Mouse (Mus musculus) MEL (cell line): ENCODE measurements at regions not wholly inside any gene's neighbourhood (a gene's known extent, or its start where the extent isn't known, plus 50 kb on each side); places are given as distances from the start of the nearest gene placed in this dataset.
A peak's percentile ranks its signal among the peaks of the same experiment; 100 is the strongest.

Source experiments
- DNase-seq: peaks from one replicate; pipeline ENCODE4 v3.0.0; 2011; ENCODE audit warnings: low read depth, low spot score
- H3K27ac ChIP-seq: 2 replicates; pipeline ENCODE4 v1.5.1; 2012; ENCODE audit warnings: low read depth, mild to moderate bottlenecking, control low read depth, low read length, moderate library complexity; ENCODE audit not compliant: control insufficient read depth
- H3K27me3 ChIP-seq, 2 experiments: fragments of 150-350 bp in 1 of 2; sonication (generic) in 1 of 2; 2 replicates each; pipeline ENCODE4 v1.6.1; 2012; ENCODE audit warnings: low read length in 2 of 2, mild to moderate bottlenecking in 2 of 2, improper control_type of control experiment in 1 of 2, moderate library complexity in 1 of 2; ENCODE audit not compliant: insufficient read depth in 2 of 2, control insufficient read depth in 1 of 2
- H3K36me3 ChIP-seq, 2 experiments: 2 replicates each; pipeline ENCODE4 v1.6.1; 2012 to 2014; ENCODE audit warnings: low read length in 2 of 2, improper control_type of control experiment in 1 of 2, inconsistent platforms in 1 of 2, mild to moderate bottlenecking in 1 of 2; ENCODE audit not compliant: insufficient read depth in 2 of 2, control insufficient read depth in 1 of 2
- H3K4me1 ChIP-seq, 2 experiments: fragments of 150-350 bp in 1 of 2; sonication (generic) in 1 of 2; 2 replicates each; pipeline ENCODE4 v1.6.1; 2012; ENCODE audit warnings: low read length in 2 of 2, improper control_type of control experiment in 1 of 2, mild to moderate bottlenecking in 1 of 2; ENCODE audit not compliant: insufficient read depth in 2 of 2, control insufficient read depth in 1 of 2
- H3K4me3 ChIP-seq, 2 experiments: fragments of 150-350 bp in 1 of 2; sonication (generic) in 1 of 2; 2 replicates each; pipeline ENCODE4 v1.5.1; 2012; ENCODE audit warnings: low read depth in 2 of 2, low read length in 2 of 2, mild to moderate bottlenecking in 2 of 2, moderate library complexity in 2 of 2, control low read depth in 1 of 2, improper control_type of control experiment in 1 of 2; ENCODE audit not compliant: control insufficient read depth in 1 of 2, insufficient read depth in 1 of 2
- H3K79me2 ChIP-seq: 2 replicates; pipeline ENCODE4 v1.6.1; 2012; ENCODE audit warnings: mild to moderate bottlenecking, low read length, moderate library complexity; ENCODE audit not compliant: control insufficient read depth, poor library complexity, insufficient read depth
- H3K9ac ChIP-seq: 2 replicates; pipeline ENCODE4 v1.6.1; 2012; ENCODE audit warnings: low read depth, mild to moderate bottlenecking, control low read depth, low read length, moderate library complexity; ENCODE audit not compliant: control insufficient read depth, poor library complexity, severe bottlenecking
- H3K9me3 ChIP-seq: fragments of 150-350 bp; sonication (generic); replicated peaks from 2 replicates; pipeline ENCODE4 v1.6.1; 2012; ENCODE audit warnings: mild to moderate bottlenecking, low read length, improper control_type of control experiment, moderate library complexity; ENCODE audit not compliant: insufficient read depth
- CTCF ChIP-seq, 3 experiments: IDR thresholded peaks in 2 of 3; conservative IDR thresholded peaks in 1 of 3; 2 replicates each; pipeline ENCODE4 v1.5.1; 2011 to 2012; ENCODE audit warnings: low read length in 3 of 3, low read depth in 2 of 3, mild to moderate bottlenecking in 2 of 3, improper control_type of control experiment in 1 of 3, inconsistent platforms in 1 of 3, mixed read lengths in 1 of 3, moderate library complexity in 1 of 3; ENCODE audit not compliant: control insufficient read depth in 1 of 3, insufficient read depth in 1 of 3, poor library complexity in 1 of 3, severe bottlenecking in 1 of 3
- E2F4 ChIP-seq: IDR thresholded peaks from 2 replicates; pipeline ENCODE4 v1.6.1; 2011; ENCODE audit warnings: low read depth, low read length, improper control_type of control experiment, borderline replicate concordance
- HCFC1 ChIP-seq: IDR thresholded peaks from 2 replicates; pipeline ENCODE4 v1.6.1; 2012; ENCODE audit warnings: low read depth, mild to moderate bottlenecking, inconsistent platforms, low read length, improper control_type of control experiment, moderate library complexity
- MAFK ChIP-seq: IDR thresholded peaks from 2 replicates; pipeline ENCODE4 v1.6.1; 2011; ENCODE audit warnings: low read depth, mild to moderate bottlenecking, low read length, improper control_type of control experiment, borderline replicate concordance
- MAX ChIP-seq: IDR thresholded peaks from 2 replicates; pipeline ENCODE4 v1.6.1; 2011; ENCODE audit warnings: low read length, improper control_type of control experiment
- MAZ ChIP-seq: IDR thresholded peaks from 2 replicates; pipeline ENCODE4 v1.6.1; 2012; ENCODE audit warnings: low read depth, mild to moderate bottlenecking, inconsistent platforms, low read length, improper control_type of control experiment
- MXI1 ChIP-seq: IDR thresholded peaks from 2 replicates; pipeline ENCODE4 v1.6.1; 2011; ENCODE audit warnings: mild to moderate bottlenecking, low read depth, low read length, improper control_type of control experiment
- RAD21 ChIP-seq: IDR thresholded peaks from 2 replicates; pipeline ENCODE4 v1.6.1; 2011; ENCODE audit warnings: mild to moderate bottlenecking, low read depth, low read length, improper control_type of control experiment
- SMC3 ChIP-seq: IDR thresholded peaks from 2 replicates; pipeline ENCODE4 v1.6.1; 2011; ENCODE audit warnings: low read depth, low read length, improper control_type of control experiment
- UBTF ChIP-seq: IDR thresholded peaks from 2 replicates; pipeline ENCODE4 v1.6.1; 2012; ENCODE audit warnings: low read depth, mild to moderate bottlenecking, inconsistent platforms, low read length, improper control_type of control experiment, moderate library complexity, borderline replicate concordance; ENCODE audit not compliant: insufficient read depth
- ZC3H11A ChIP-seq: IDR thresholded peaks from 2 replicates; pipeline ENCODE4 v1.6.1; 2012; ENCODE audit warnings: low read depth, mild to moderate bottlenecking, inconsistent platforms, low read length, improper control_type of control experiment

DNA sequence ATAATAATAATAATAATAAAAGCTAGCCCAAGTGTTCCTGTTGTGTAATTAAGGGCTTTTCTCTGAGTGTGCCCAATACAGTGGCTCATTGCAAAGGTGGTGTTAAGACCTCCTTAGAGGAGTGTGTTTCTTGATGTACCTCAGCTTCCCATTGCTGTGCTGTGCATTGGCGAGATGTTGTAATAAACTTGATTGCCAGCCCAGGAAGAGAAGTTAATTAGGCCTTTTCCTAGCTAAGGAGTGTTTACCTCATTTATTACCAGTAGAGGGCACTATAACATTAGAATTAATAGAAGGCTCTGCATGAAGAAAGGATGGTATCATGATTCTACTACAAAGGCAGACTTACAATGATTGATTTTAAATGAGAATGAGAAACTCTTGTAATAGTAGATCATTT, 57.9 kb upstream of the Gm6812 start:
- Histone ChIP-seq H3K9me3 (no peaks in the 10 kb centered on the region), H3K4me3 (no peak overlapping the region)
- TF ChIP-seq UBTF (no peak), E2F4 (no peak), MAZ (no peak), SMC3 (peak; percentile 55), RAD21 (peak; percentile 62), ZC3H11A (0 out of 2 replicates have a peak, but pooled peaks have one; percentile 14), MAX (no peak), HCFC1 (no peak), CTCF (IDR thresholded peaks at IDR 0.05 in 2 of 3, conservative IDR thresholded peaks at IDR 0.05 in 1 of 3; ENCODE audit: control insufficient read depth in 1 of 3, insufficient read depth in 1 of 3, low read depth in 2 of 3, low read length in 3 of 3, poor library complexity in 1 of 3, severe bottlenecking in 1 of 3) (peak in 2 of 3 experiments; percentile 10 to 56; a peak in 2 of 6 replicates)
- TF ChIP-seq, all 39 proteins: peak for 4
- no peaks in the 10 kb centered on the region for H3K4me1 ChIP-seq
- H3K9ac ChIP-seq = no peak overlapping the region
- peak; percentile 19 for DNase-seq
- no peak overlapping the region for H3K27ac ChIP-seq
- no peaks in the 10 kb centered on the region for H3K36me3 ChIP-seq
- H3K27me3 ChIP-seq = no peaks in the 10 kb centered on the region
- H3K79me2 ChIP-seq = no peaks in the 10 kb centered on the region

- DNase-seq = no peak
- H3K27ac ChIP-seq = no peak overlapping the region
- H3K9me3 ChIP-seq = no peaks in the 10 kb centered on the region
- no peak overlapping the region for H3K9ac ChIP-seq
- H3K27me3 ChIP-seq = no peaks in the 10 kb centered on the region
- no peak for TF ChIP-seq UBTF
- no peak for TF ChIP-seq MAFK
- no peak for TF ChIP-seq MXI1
- TF ChIP-seq CTCF (IDR thresholded peaks at IDR 0.05 in 2 of 3, conservative IDR thresholded peaks at IDR 0.05 in 1 of 3; ENCODE audit: control insufficient read depth in 1 of 3, insufficient read depth in 1 of 3, low read depth in 2 of 3, low read length in 3 of 3, poor library complexity in 1 of 3, severe bottlenecking in 1 of 3) = no peak
- H3K36me3 ChIP-seq = no peaks in the 10 kb centered on the region
- no peak overlapping the region for H3K4me3 ChIP-seq
- no peaks in the 10 kb centered on the region for H3K4me1 ChIP-seq
- H3K79me2 ChIP-seq = no peaks in the 10 kb centered on the region
Measured at GRCm38 (mm10) chrX:68945741-68946140, 52.9 kb upstream of the Gm6812 start.
